Mouse (Mus musculus): ENCODE data around the gene Aanat.
A peak's percentile ranks its signal among the peaks of the same experiment; 100 is the strongest.
"Not testable (repeated sequence)": the region's sequence is repeated elsewhere in the genome, so short reads cannot be mapped to it uniquely, and the experiment has no call there.

Gene Aanat

GRCm38 (mm10) chr11:116629472-116629871 lies 43.2 kb downstream of the Aanat start:
- no peak for DNase-seq (ENCODE audit: low spot score)

GRCm38 (mm10) chr11:116630171-116630965 lies 44.1 kb downstream of the Aanat start:
- no peak for DNase-seq (ENCODE audit: low spot score)

- no peak for DNase-seq (ENCODE audit: low spot score)
These were observed 46.7 kb downstream of the Aanat start for GRCm38 (mm10) chr11:116632962-116633361.

- DNase-seq (ENCODE audit: low spot score): not testable (repeated sequence)
These were observed 50.4 kb downstream of the Aanat start for GRCm38 (mm10) chr11:116636607-116637006.

GRCm38 (mm10) chr11:116641168-116641567 lies 54.9 kb downstream of the Aanat start:
- DNase-seq (ENCODE audit: low spot score): no peak

- no peak for DNase-seq (ENCODE audit: low spot score)
These were observed 55.5 kb downstream of the Aanat start for GRCm38 (mm10) chr11:116641731-116642130.

GRCm38 (mm10) chr11:116642681-116643578 lies 56.7 kb downstream of the Aanat start:
- DNase-seq (ENCODE audit: low spot score): peak; percentile 73

GRCm38 (mm10) chr11:116643579-116644224 lies 57.5 kb downstream of the Aanat start:
- DNase-seq (ENCODE audit: low spot score): no peak

- no peak for DNase-seq (ENCODE audit: low spot score)
These were observed 58.2 kb downstream of the Aanat start for GRCm38 (mm10) chr11:116644225-116645112.

GRCm38 (mm10) chr11:116645446-116646110 lies 59.3 kb downstream of the Aanat start:
- no peak for DNase-seq (ENCODE audit: low spot score)

- DNase-seq (ENCODE audit: low spot score): no peak
These were observed 59.9 kb downstream of the Aanat start for GRCm38 (mm10) chr11:116646136-116646535.

GRCm38 (mm10) chr11:116646771-116647170 lies 60.5 kb downstream of the Aanat start:
- DNase-seq (ENCODE audit: low spot score): no peak

Measured in spleen, adult 12 weeks (tissue).